ENCODE assay signal across 9 mouse cellular contexts in the genomic region with DNA sequence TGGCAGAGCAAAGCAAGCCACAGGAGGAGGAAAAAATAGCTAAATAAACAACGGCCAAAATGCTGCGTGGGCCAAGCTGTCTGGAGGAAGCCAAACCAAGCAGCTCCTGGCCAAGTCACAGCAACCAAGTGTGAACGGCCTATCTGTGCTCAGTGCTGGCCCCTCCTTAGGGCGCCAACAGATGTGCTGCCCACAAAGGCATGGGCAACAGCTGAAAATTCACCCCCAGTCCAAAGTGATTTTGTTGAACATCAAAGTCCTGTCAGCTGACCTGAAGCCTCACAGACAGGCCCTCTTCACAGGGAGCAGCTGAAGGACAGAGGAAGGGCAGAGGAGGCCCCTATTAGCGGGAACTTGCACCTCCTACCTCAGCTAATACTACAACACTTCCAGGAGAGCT.
DNase-seq lines count a peak whose midpoint lies in the region; ATAC-seq and TF ChIP-seq lines count a peak whose summit lies in the region.
"Had no signal": no experiment of that assay in that cellular context is flagged by ENCODE, and none has a peak within 500 bp of the region (broad histone marks: within the 10 kb centered on the region; RNA-seq: fewer than 3 reads in every experiment).

No protein-coding gene starts in this region.

- H3K4me1 ChIP-seq in hindbrain, embryonic 15.5 days (replicated peaks), result no peaks in the 10 kb centered on the region
- no peaks in the 10 kb centered on the region for H3K4me1 ChIP-seq in hindbrain, embryonic 11.5 days (replicated peaks; ENCODE audit: control insufficient read depth, insufficient read depth, low read length)
- H3K4me1 ChIP-seq in heart, postnatal 0 days (ENCODE audit: control insufficient read depth, insufficient read depth), result 0 out of 2 replicates have a peak, but pooled peaks cover 4% of the 10 kb centered on the region

- no peak for TF ChIP-seq EP300 in heart, postnatal 0 days (IDR thresholded peaks at IDR 0.05; ENCODE audit: low read depth)

- intact Hi-C loops in gastrocnemius, adult 2 months (cut with DNase I), result loop anchor here (10.0 kb wide), 1 partner anchor 497 kb away; no protein-coding TSS in a partner anchor

- ATAC-seq in hindbrain, embryonic 15.5 days (ENCODE audit: low FRiP score, low read depth), result 0 out of 2 replicates have a peak, but pooled peaks have one; percentile 43
- ATAC-seq in hindbrain, embryonic 11.5 days (ENCODE audit: low FRiP score), result no peak
- ATAC-seq in heart, postnatal 0 days (ENCODE audit: insufficient read depth, low read depth), result peak; percentile 76
- no peak for ATAC-seq in inflammation-experienced regulatory T-cells, adult 6 months

- 86% methylated on average over 5 of the region's 5 CpGs for WGBS in hindbrain, embryonic 15.5 days
- WGBS in hindbrain, embryonic 11.5 days, result 90% methylated on average over 5 of the region's 5 CpGs
- 35% methylated on average over 5 of the region's 5 CpGs for WGBS in heart, postnatal 0 days

- H3K27ac ChIP-seq in hindbrain, embryonic 15.5 days (replicated peaks), result no peak overlapping the region
- no peak overlapping the region for H3K27ac ChIP-seq in hindbrain, embryonic 11.5 days (ENCODE audit: low read depth, low read length)
- peak overlapping the region; percentile 57 for H3K27ac ChIP-seq in gastrocnemius, adult 2 months
- H3K27ac ChIP-seq in heart, postnatal 0 days (ENCODE audit: low read depth), result peak overlapping the region; percentile 53

- H3K4me3 ChIP-seq in hindbrain, embryonic 15.5 days, result no peak overlapping the region
- no peak overlapping the region for H3K4me3 ChIP-seq in hindbrain, embryonic 11.5 days (ENCODE audit: low read depth, low read length)
- H3K4me3 ChIP-seq in gastrocnemius, adult 2 months, result no peak overlapping the region
- H3K4me3 ChIP-seq in heart, postnatal 0 days (ENCODE audit: low read depth, low read length), result no peak overlapping the region
- H3K4me3 ChIP-seq: megakaryocyte, embryonic 14.5 days had no signal

- H3K36me3 ChIP-seq in hindbrain, embryonic 15.5 days, result no peaks in the 10 kb centered on the region; the same call in 1 of the 2 replicates
- no peaks in the 10 kb centered on the region for H3K36me3 ChIP-seq in hindbrain, embryonic 11.5 days (ENCODE audit: control insufficient read depth, insufficient read depth, low read length)
- no peaks in the 10 kb centered on the region for H3K36me3 ChIP-seq in heart, postnatal 0 days (replicated peaks; ENCODE audit: control insufficient read depth, insufficient read depth, low read length)

- no peak for DNase-seq in hindbrain, embryonic 11.5 days (ENCODE audit: low spot score)
- DNase-seq in 3134 (ENCODE audit: extremely low read depth, insufficient read length, low spot score), result peak; percentile 30
- peak; percentile 67 for DNase-seq in gastrocnemius, adult 2 months
- peak; percentile 40 for DNase-seq in heart, postnatal 0 days (ENCODE audit: low spot score)
- no peak for DNase-seq in left cerebral cortex, adult 11 months (ENCODE audit: low spot score)
- no peak for DNase-seq in left cerebral cortex, adult 8-10 months (ENCODE audit: low spot score in 2 of 2)

- H3K9ac ChIP-seq in hindbrain, embryonic 15.5 days, result no peak overlapping the region
- no peak overlapping the region for H3K9ac ChIP-seq in hindbrain, embryonic 11.5 days (ENCODE audit: low read depth, low read length)
- no peak overlapping the region for H3K9ac ChIP-seq in heart, postnatal 0 days (replicated peaks; ENCODE audit: low read depth, low read length)

- H3K27me3 ChIP-seq in hindbrain, embryonic 15.5 days, result no peaks in the 10 kb centered on the region
- no peaks in the 10 kb centered on the region for H3K27me3 ChIP-seq in hindbrain, embryonic 11.5 days (ENCODE audit: control insufficient read depth, insufficient read depth, low read length)
- no peaks in the 10 kb centered on the region for H3K27me3 ChIP-seq in heart, postnatal 0 days (ENCODE audit: control insufficient read depth, insufficient read depth, low read length)

- TF ChIP-seq CTCF in gastrocnemius, adult 2 months (IDR thresholded peaks at IDR 0.05), result no peak
- TF ChIP-seq CTCF in heart, postnatal 0 days (IDR thresholded peaks at IDR 0.05; ENCODE audit: low read depth), result no peak

- H3K4me2 ChIP-seq in hindbrain, embryonic 15.5 days, result no peak overlapping the region
- H3K4me2 ChIP-seq in hindbrain, embryonic 11.5 days (replicated peaks; ENCODE audit: low read depth, low read length), result no peak overlapping the region
- H3K4me2 ChIP-seq in heart, postnatal 0 days (ENCODE audit: low read depth, low read length), result no peak overlapping the region

- H3K9me3 ChIP-seq in hindbrain, embryonic 15.5 days, result no peaks in the 10 kb centered on the region
- no peaks in the 10 kb centered on the region for H3K9me3 ChIP-seq in hindbrain, embryonic 11.5 days (ENCODE audit: control insufficient read depth, low read length)
- H3K9me3 ChIP-seq in heart, postnatal 0 days (replicated peaks; ENCODE audit: control insufficient read depth, low read length), result no peaks in the 10 kb centered on the region

Comparison
In these comparisons a context has a peak if more than half of its experiments do, and no peak if none do; other contexts are left out.
1. ATAC-seq: peak in hindbrain, embryonic 15.5 days (single experiment) and heart, postnatal 0 days (single experiment); none in hindbrain, embryonic 11.5 days (single experiment) and inflammation-experienced regulatory T-cells, adult 6 months (single experiment).
2. H3K27ac ChIP-seq: peak in gastrocnemius, adult 2 months (single experiment) and heart, postnatal 0 days (single experiment); none in hindbrain, embryonic 15.5 days (single experiment) and hindbrain, embryonic 11.5 days (single experiment).
3. DNase-seq: peak in 3134 (single experiment), gastrocnemius, adult 2 months (single experiment) and heart, postnatal 0 days (single experiment); none in hindbrain, embryonic 11.5 days (single experiment), left cerebral cortex, adult 11 months (single experiment) and left cerebral cortex, adult 8-10 months (0 of 2).